Mouse (Mus musculus): ENCODE data around the gene Hoxc5.

DNA sequence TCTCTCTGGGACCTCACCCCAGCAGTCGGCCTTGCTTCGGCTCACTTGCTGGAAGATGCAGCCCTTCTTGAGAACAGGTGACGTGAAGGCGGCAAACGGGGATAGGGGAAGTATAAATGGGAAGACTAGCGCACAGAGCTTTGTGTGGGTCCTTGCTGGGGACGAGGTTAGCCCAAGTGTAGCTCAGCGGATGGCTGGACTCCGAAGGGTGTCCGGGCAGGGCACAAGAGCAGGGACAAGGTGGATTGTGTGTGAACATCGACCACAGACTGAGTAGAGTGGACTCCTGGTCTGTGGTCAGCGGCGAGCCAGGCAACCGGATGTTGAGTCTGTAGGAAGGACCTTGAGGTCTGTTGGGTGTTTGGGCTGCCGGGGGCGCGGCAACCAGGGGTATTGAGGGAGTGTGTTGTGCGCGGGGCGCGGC, 8.5 kb downstream of the Hoxc5 start:
- TF ChIP-seq CTCF (IDR thresholded peaks at IDR 0.05; ENCODE audit: control insufficient read depth, insufficient read depth, insufficient replicate concordance, low read depth, low read length) (no peak), POLR2A (IDR thresholded peaks at IDR 0.05; ENCODE audit: control insufficient read depth, low read depth, low read length) (no peak)

Measured in testis, adult 2 months (tissue).